Mouse (Mus musculus) E14TG2a.4 (cell line): ENCODE data around the gene Efnb3.
A peak's percentile ranks its signal among the peaks of the same experiment; 100 is the strongest.
"Not testable (repeated sequence)": the region's sequence is repeated elsewhere in the genome, so short reads cannot be mapped to it uniquely, and the experiment has no call there.

Experiments used
- CTCF ChIP-seq: conservative IDR thresholded peaks from 2 replicates; pipeline ENCODE4 v1.5.1; 2014; ENCODE audit warnings: low read length
- NANOG ChIP-seq: IDR thresholded peaks from 2 replicates; pipeline ENCODE4 v1.6.1; 2014; ENCODE audit warnings: borderline replicate concordance, low read length, mixed read lengths
- POU5F1 ChIP-seq: IDR thresholded peaks from 2 replicates; pipeline ENCODE4 v1.6.1; 2014; ENCODE audit warnings: low read length, borderline replicate concordance

DNA sequence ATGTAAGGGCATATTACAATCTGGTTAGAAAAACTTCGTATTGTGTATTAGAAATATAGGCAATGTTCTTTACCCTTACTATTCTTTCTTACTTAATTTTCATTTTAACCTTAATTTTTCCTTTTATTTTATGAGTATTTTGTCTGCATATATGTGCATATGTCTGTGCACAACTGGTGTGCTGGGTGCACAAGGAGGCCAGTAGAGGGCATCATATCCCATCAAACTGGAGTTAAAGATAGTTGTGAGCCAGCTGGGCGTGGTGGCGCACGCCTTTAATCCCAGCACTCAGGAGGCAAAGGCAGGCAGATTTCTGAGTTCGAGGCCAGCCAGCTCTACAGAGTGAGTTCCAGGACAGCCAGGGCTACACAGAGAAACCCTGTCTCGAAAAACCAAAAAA is 29.2 kb downstream of the Efnb3 start:
- TF ChIP-seq CTCF: peak; percentile 59
- not testable (repeated sequence) for TF ChIP-seq NANOG, POU5F1
